Mouse (Mus musculus) neural tube, embryonic 14.5 days (tissue): ENCODE results near the gene Gpm6b. TPM values are rescaled to one million over a fixed set of nuclear protein-coding genes. Genes with fewer than 3 reads are reported as not detected.
A peak's percentile ranks its signal among the peaks of the same experiment; 100 is the strongest.

ENCODE experiments used
- ATAC-seq: fragments of 200-750 bp; cut with Nextera tagmentation; 2 replicates; pipeline ENCODE4 v1.8.0; 2017; ENCODE audit warnings: low read depth, mild to moderate bottlenecking, moderate TSS enrichment, moderate library complexity
- H3K27ac ChIP-seq: fragments of 300-500 bp; sonication (generic); 2 replicates; pipeline ENCODE4 v1.5.1; 2014; ENCODE audit warnings: low read depth, mild to moderate bottlenecking, control low read depth, low read length, moderate library complexity, mixed read lengths
- H3K27me3 ChIP-seq: fragments of 300-500 bp; sonication (generic); 2 replicates; pipeline ENCODE4 v1.6.1; 2014; ENCODE audit warnings: low read length; ENCODE audit not compliant: control insufficient read depth, insufficient read depth
- H3K36me3 ChIP-seq: fragments of 300-500 bp; sonication (generic); 2 replicates; pipeline ENCODE4 v1.6.1; 2014; ENCODE audit warnings: low read length, mixed read lengths; ENCODE audit not compliant: control insufficient read depth, insufficient read depth
- H3K4me1 ChIP-seq: fragments of 300-500 bp; sonication (generic); 2 replicates; pipeline ENCODE4 v1.6.1; 2014; ENCODE audit warnings: low read length; ENCODE audit not compliant: control insufficient read depth, insufficient read depth
- H3K4me2 ChIP-seq: fragments of 300-500 bp; sonication (generic); 2 replicates; pipeline ENCODE4 v1.6.1; 2014; ENCODE audit warnings: mild to moderate bottlenecking, low read depth, low read length, control low read depth
- H3K4me3 ChIP-seq: fragments of 300-500 bp; sonication (generic); 2 replicates; pipeline ENCODE4 v1.5.1; 2014; ENCODE audit warnings: low read depth, low read length, control low read depth, mixed read lengths
- H3K9ac ChIP-seq: fragments of 300-500 bp; sonication (generic); replicated peaks from 2 replicates; pipeline ENCODE4 v1.6.1; 2014; ENCODE audit warnings: low read depth, mild to moderate bottlenecking, control low read depth, low read length, mixed read lengths
- H3K9me3 ChIP-seq: fragments of 300-500 bp; sonication (generic); 2 replicates; pipeline ENCODE4 v1.6.1; 2016; ENCODE audit warnings: low read length; ENCODE audit not compliant: control insufficient read depth
- WGBS: fragments of 180-500 bp; shearing (Covaris S2); extraction: QIAGEN DNeasy Blood & Tissue Kit; methylation state at CpG from one replicate; pipeline ENCODE4 v1.1.7; 2014; 5-methylcytosine and 5-hydroxymethylcytosine counted together
- polyA plus RNA-seq: library from polyadenylated mRNA; unstranded; fragments of >200 nt; fragmentation: Nextera tagmentation; extraction: Ambion mirVana; gene quantifications from 2 replicates; pipeline ENCODE4 v1.2.1, GENCODE M21; 2014

Gpm6b gene
- polyA plus RNA-seq, 1 experiment from 2014 or later: 279 TPM

DNA sequence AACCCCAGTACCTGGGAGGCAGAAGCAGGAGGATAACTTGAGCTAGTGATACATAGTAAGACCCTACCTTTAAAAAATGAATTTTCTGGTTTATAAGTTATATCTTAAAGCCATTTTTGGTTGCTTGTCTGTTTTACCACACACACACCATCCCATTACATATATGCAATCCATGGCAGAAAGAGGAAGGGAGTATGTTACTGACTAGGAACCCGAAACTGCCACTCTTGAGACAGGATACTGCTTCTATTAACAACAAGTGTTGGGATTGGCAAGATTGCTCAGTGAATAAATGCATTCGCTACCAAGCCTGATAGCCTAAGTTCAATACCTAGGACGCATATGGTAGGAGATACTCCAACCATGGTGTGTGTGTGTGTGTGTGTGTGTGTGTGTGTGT lies 117.6 kb downstream of the Gpm6b start:
- no peak overlapping the region for H3K27ac ChIP-seq
- no peaks in the 10 kb centered on the region for H3K36me3 ChIP-seq
- no peak overlapping the region for H3K4me2 ChIP-seq
- no peak overlapping the region for H3K9ac ChIP-seq
- no peaks in the 10 kb centered on the region for H3K27me3 ChIP-seq
- H3K4me3 ChIP-seq: no peak overlapping the region
- no peak for ATAC-seq
- WGBS: 91% methylated on average over 3 of the region's 3 CpGs
- no peaks in the 10 kb centered on the region for H3K4me1 ChIP-seq
- no peaks in the 10 kb centered on the region for H3K9me3 ChIP-seq

GRCm38 (mm10) chrX:166358955-166359354 lies 120.2 kb downstream of the Gpm6b start:
- Histone ChIP-seq H3K9me3 (no peaks in the 10 kb centered on the region), H3K4me3 (no peak overlapping the region), H3K27ac (no peak overlapping the region), H3K36me3 (no peaks in the 10 kb centered on the region), H3K4me2 (no peak overlapping the region), H3K4me1 (no peaks in the 10 kb centered on the region), H3K27me3 (no peaks in the 10 kb centered on the region), H3K9ac (no peak overlapping the region)
- 78% methylated on average over 2 of the region's 2 CpGs for WGBS
- ATAC-seq: no peak

DNA sequence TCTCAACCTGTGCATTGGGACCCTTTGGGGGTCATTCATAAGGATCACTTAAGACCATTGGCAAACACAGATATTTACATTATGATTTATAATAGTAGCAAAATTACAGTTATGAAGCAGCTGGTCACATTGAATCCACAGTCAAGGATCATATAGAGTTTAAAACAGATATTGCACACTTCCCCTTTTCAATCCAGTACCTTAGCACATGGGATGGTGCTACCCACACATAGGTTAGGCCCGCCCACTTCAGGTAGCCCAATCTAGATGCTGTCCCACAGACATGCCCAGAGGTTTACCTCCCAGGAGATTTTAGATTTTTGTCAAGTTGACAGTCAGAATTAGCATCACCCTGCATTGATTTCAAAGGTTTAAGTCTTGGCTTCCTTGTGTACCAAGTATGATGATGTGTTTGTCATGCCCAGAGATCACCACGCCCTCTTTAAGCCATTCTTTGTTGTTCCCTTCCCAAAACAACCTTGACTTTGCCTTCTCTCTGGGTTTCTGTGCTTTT lies 121.3 kb downstream of the Gpm6b start:
- 84% methylated on average over 2 of the region's 2 CpGs for WGBS

GRCm38 (mm10) chrX:166360455-166360854 lies 121.7 kb downstream of the Gpm6b start:
- Histone ChIP-seq H3K27me3 (no peaks in the 10 kb centered on the region), H3K27ac (no peak overlapping the region), H3K4me2 (no peak overlapping the region), H3K4me1 (no peaks in the 10 kb centered on the region), H3K9ac (no peak overlapping the region), H3K9me3 (no peaks in the 10 kb centered on the region), H3K36me3 (no peaks in the 10 kb centered on the region), H3K4me3 (no peak overlapping the region)
- WGBS: 82% methylated on average over 4 of the region's 4 CpGs
- no peak for ATAC-seq

More for the DNA sequence above, 121.3 kb downstream of the Gpm6b start:
- H3K4me2 ChIP-seq: no peak overlapping the region
- no peak overlapping the region for H3K4me3 ChIP-seq
- no peak overlapping the region for H3K27ac ChIP-seq
- no peaks in the 10 kb centered on the region for H3K36me3 ChIP-seq
- H3K4me1 ChIP-seq: no peaks in the 10 kb centered on the region
- ATAC-seq: no peak
- no peaks in the 10 kb centered on the region for H3K27me3 ChIP-seq
- H3K9ac ChIP-seq: no peak overlapping the region
- H3K9me3 ChIP-seq: no peaks in the 10 kb centered on the region

DNA sequence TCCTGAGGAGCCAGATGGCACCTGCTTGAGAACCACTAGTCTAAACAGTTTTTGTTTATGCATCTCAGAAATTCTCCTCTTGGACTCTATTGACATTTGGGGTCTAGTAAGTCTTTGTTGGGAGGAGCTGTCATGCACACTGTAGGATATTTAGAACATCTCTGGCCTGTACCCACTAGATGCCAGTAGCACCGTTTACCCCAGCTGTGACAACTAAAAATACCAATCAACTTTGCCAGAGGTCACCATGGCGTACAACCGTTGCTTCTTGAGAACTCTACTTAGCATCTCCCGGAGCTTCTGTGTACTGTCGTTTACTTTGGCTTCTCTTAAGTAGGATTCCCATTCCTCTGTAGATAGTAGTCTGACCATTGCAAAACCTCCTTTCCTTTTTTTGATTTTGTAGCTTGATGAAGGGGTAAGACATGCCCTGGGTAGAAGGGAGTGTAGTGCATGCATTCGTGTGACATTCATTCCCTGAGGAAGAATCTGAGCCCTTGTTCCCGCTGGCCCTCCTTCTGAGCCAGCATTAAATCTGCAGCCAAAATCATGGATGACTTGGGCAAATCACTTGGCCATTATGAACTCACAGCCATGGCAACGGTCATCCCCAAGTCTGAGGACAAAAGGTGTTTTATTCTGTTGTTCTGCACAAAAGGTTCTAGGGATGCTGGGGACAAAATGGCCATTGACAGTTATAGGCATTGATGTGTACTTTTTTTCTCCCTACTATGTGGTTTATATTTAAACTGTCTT lies 126.9 kb downstream of the Gpm6b start:
- H3K9ac ChIP-seq: no peak overlapping the region
- H3K27ac ChIP-seq: no peak overlapping the region
- 46% methylated on average over 8 of the region's 8 CpGs for WGBS
- H3K36me3 ChIP-seq: no peaks in the 10 kb centered on the region
- no peak overlapping the region for H3K4me3 ChIP-seq
- peak; percentile 51; the same call in 1 of the 2 replicates for ATAC-seq
- H3K9me3 ChIP-seq: no peaks in the 10 kb centered on the region
- no peaks in the 10 kb centered on the region for H3K27me3 ChIP-seq
- no peaks in the 10 kb centered on the region for H3K4me1 ChIP-seq
- H3K4me2 ChIP-seq: no peak overlapping the region

- Histone ChIP-seq H3K36me3 (peaks cover 5% of the 10 kb centered on the region; the same call in 1 of the 2 replicates), H3K4me3 (no peak overlapping the region), H3K4me1 (no peaks in the 10 kb centered on the region), H3K9ac (no peak overlapping the region), H3K9me3 (no peaks in the 10 kb centered on the region), H3K4me2 (no peak overlapping the region), H3K27me3 (no peaks in the 10 kb centered on the region), H3K27ac (no peak overlapping the region)
- WGBS: 86% methylated on average over 9 of the region's 9 CpGs
- ATAC-seq: no peak
Measured at GRCm38 (mm10) chrX:166376681-166377328, 138.1 kb downstream of the Gpm6b start.

- Histone ChIP-seq H3K4me1 (no peaks in the 10 kb centered on the region), H3K9ac (no peak overlapping the region), H3K9me3 (no peaks in the 10 kb centered on the region), H3K4me2 (no peak overlapping the region), H3K36me3 (peaks cover 8% of the 10 kb centered on the region; the same call in 1 of the 2 replicates), H3K4me3 (no peak overlapping the region), H3K27ac (no peak overlapping the region), H3K27me3 (no peaks in the 10 kb centered on the region)
- ATAC-seq: no peak
- 85% methylated on average over 5 of the region's 5 CpGs for WGBS
Measured at GRCm38 (mm10) chrX:166378652-166379051, 139.9 kb downstream of the Gpm6b start.

- Histone ChIP-seq H3K27ac (no peak overlapping the region), H3K27me3 (no peaks in the 10 kb centered on the region), H3K9ac (no peak overlapping the region), H3K9me3 (no peaks in the 10 kb centered on the region), H3K4me1 (no peaks in the 10 kb centered on the region), H3K4me2 (no peak overlapping the region), H3K36me3 (peaks cover 3% of the 10 kb centered on the region; the same call in 1 of the 2 replicates), H3K4me3 (no peak overlapping the region)
- WGBS: 92% methylated on average over 2 of the region's 2 CpGs
- no peak for ATAC-seq
Measured at GRCm38 (mm10) chrX:166383606-166384005, 144.9 kb downstream of the Gpm6b start.

- no peak overlapping the region for H3K4me2 ChIP-seq
- no peaks in the 10 kb centered on the region for H3K4me1 ChIP-seq
- WGBS: 65% methylated on average over 3 of the region's 3 CpGs
- no peaks in the 10 kb centered on the region for H3K9me3 ChIP-seq
- no peak overlapping the region for H3K9ac ChIP-seq
- no peaks in the 10 kb centered on the region for H3K27me3 ChIP-seq
- H3K27ac ChIP-seq: no peak overlapping the region
- peaks cover 3% of the 10 kb centered on the region; the same call in 1 of the 2 replicates for H3K36me3 ChIP-seq
- H3K4me3 ChIP-seq: no peak overlapping the region
- no peak for ATAC-seq
Measured at GRCm38 (mm10) chrX:166384935-166385334, 146.2 kb downstream of the Gpm6b start.
